Mouse (Mus musculus) ES-E14 (cell line): ENCODE results near the gene Tmem117. TPM values are rescaled to one million over a fixed set of nuclear protein-coding genes. Genes with fewer than 3 reads are reported as not detected.

ENCODE experiments used
- DNase-seq: peaks from one replicate; pipeline ENCODE4 v3.0.0-alpha.2; 2013; ENCODE audit warnings: low read depth, low spot score
- H3K27ac ChIP-seq: 2 replicates; pipeline ENCODE4 v1.5.1; 2012; ENCODE audit warnings: low read depth, mild to moderate bottlenecking, low read length, moderate library complexity, mixed read lengths; ENCODE audit not compliant: poor library complexity, insufficient read depth, severe bottlenecking
- H3K36me3 ChIP-seq: 2 replicates; pipeline ENCODE4 v1.6.1; 2012; ENCODE audit warnings: mild to moderate bottlenecking, low read length, moderate library complexity, mixed read lengths; ENCODE audit not compliant: control insufficient read depth, poor library complexity, insufficient read depth, severe bottlenecking
- H3K4me1 ChIP-seq, 2 experiments: fragments of 150-350 bp in 1 of 2; sonication (generic) in 1 of 2; 2 replicates each; pipeline ENCODE4 v1.6.1; 2012; ENCODE audit warnings: low read length in 2 of 2, mild to moderate bottlenecking in 1 of 2, mixed read lengths in 1 of 2; ENCODE audit not compliant: control insufficient read depth in 2 of 2, insufficient read depth in 2 of 2, poor library complexity in 1 of 2
- H3K4me3 ChIP-seq, 2 experiments: fragments of 150-350 bp in 1 of 2; sonication (generic) in 1 of 2; 2 replicates each; pipeline ENCODE4 v1.5.1; 2012; ENCODE audit warnings: low read length in 2 of 2, low read depth in 1 of 2, mild to moderate bottlenecking in 1 of 2, mixed read lengths in 1 of 2; ENCODE audit not compliant: insufficient read depth in 1 of 2, poor library complexity in 1 of 2, severe bottlenecking in 1 of 2
- H3K9ac ChIP-seq: 2 replicates; pipeline ENCODE4 v1.6.1; 2012; ENCODE audit warnings: low read depth, mild to moderate bottlenecking, low read length, mixed read lengths; ENCODE audit not compliant: poor library complexity, insufficient read depth, severe bottlenecking
- H3K9me3 ChIP-seq: fragments of 150-350 bp; sonication (generic); 2 replicates; pipeline ENCODE4 v1.6.1; 2012; ENCODE audit warnings: low read depth, mild to moderate bottlenecking, low read length; ENCODE audit not compliant: control insufficient read depth, insufficient read depth
- CHD2 ChIP-seq: IDR thresholded peaks from 2 replicates; pipeline ENCODE4 v1.6.1; 2014; ENCODE audit warnings: mild to moderate bottlenecking, low read depth, low read length, inconsistent platforms
- HCFC1 ChIP-seq: IDR thresholded peaks from 2 replicates; pipeline ENCODE4 v1.6.1; 2012; ENCODE audit warnings: low read length, inconsistent platforms, borderline replicate concordance; ENCODE audit not compliant: insufficient read depth
- MAFK ChIP-seq: IDR thresholded peaks from 2 replicates; pipeline ENCODE4 v1.6.1; 2014; ENCODE audit warnings: mild to moderate bottlenecking, low read depth, low read length, inconsistent platforms; ENCODE audit not compliant: insufficient read depth
- ZC3H11A ChIP-seq: IDR thresholded peaks from 2 replicates; pipeline ENCODE4 v1.6.1; 2012; ENCODE audit warnings: low read depth, mild to moderate bottlenecking, inconsistent platforms, low read length, borderline replicate concordance
- ZNF384 ChIP-seq: IDR thresholded peaks from 2 replicates; pipeline ENCODE4 v1.6.1; 2012; ENCODE audit warnings: low read depth, low read length, inconsistent platforms
- in situ Hi-C, 2 experiments: fragments of 600-800 bp; cut with MboI; formaldehyde crosslinking; loops; one replicate each; pipeline ENCODE4 v1.15.1; 2025; ENCODE audit warnings: low sequenced_read_pairs in 2 of 2, inconsistent platforms in 1 of 2; ENCODE audit not compliant: unreplicated experiment in 2 of 2
- total RNA-seq: library from RNA; depleted of rRNA; stranded (reverse); fragments of 300-350 nt; gene quantifications from 2 replicates; pipeline ENCODE4 v1.2.3, GENCODE M21; 2012

Tmem117 gene
- total RNA-seq, 1 experiment, result 0.71 TPM

DNA sequence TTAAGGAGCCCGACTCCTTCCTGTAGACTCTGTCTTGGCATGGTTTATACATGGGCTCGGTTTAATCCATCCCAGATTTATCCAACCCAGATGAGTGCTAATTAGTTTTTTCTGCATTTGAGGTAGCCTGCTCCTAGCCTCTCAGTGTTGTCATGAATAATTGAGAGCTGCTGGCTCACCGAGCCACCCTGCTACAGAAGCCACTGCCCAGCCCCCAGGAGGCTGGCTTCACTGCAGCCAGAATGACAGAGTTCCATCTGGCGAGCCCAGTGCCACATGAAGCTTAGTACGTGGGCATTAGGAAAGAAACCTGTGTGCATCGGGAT is 30.0 kb downstream of the Tmem117 start:
- TF ChIP-seq HCFC1, result no peak
- TF ChIP-seq ZC3H11A, result no peak
- TF ChIP-seq MAFK, result no peak
- no peak for TF ChIP-seq CHD2
- TF ChIP-seq ZNF384, result no peak
- Histone ChIP-seq H3K4me3 (no peak overlapping the region), H3K4me1 (0 out of 4 replicates have a peak, but pooled peaks cover 0 to 1% of the 10 kb centered on the region in 2 experiments), H3K27ac (no peak overlapping the region), H3K9me3 (no peaks in the 10 kb centered on the region), H3K9ac (no peak overlapping the region), H3K36me3 (no peaks in the 10 kb centered on the region)
- no peak for DNase-seq
- in situ Hi-C loops, result no loop called here

DNA sequence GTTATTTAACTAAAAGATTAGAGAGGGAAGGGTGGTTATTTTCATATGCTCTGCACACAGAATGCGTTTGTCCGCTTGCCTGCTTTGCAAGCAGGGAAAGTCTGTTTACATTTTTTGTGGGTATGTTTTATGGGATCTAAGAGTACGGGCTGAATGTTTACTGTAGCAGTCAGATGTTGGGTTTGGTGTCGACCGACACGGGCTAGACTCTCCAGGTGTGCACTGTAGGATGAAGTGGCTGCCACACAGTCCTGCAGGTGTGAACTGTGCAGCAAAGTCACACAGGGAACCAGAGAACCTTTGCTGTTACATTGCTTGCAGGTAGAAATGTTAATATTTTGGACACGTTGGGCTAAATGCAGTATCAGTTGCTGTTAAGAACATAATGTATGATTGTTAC is 31.9 kb downstream of the Tmem117 start:
- in situ Hi-C loops, result no loop called here
- Histone ChIP-seq H3K9ac (no peak overlapping the region), H3K9me3 (no peaks in the 10 kb centered on the region), H3K4me1 (0 out of 4 replicates have a peak, but pooled peaks cover 0 to 1% of the 10 kb centered on the region in 2 experiments), H3K27ac (no peak overlapping the region), H3K36me3 (no peaks in the 10 kb centered on the region), H3K4me3 (no peak overlapping the region)
- no peak for TF ChIP-seq ZC3H11A
- no peak for DNase-seq

DNA sequence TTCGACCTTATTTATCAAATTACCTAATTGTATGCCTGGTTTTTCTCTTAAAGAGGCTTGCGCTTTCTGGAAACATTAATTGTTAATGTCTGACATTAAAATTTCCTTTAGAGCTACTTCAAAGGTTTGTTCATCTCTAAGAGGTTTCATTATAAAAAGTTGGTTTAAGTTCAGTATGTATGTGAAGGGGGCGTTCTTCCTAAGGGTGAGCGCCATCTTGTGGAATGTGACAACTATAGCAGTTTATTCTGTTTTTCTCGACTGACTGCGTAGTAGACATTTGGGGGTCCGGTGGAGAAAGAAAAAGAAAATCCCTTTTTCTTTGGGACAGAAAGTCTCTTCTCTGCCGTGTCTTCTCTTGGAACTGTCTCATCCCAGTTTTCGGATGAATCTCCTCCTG is 32.4 kb downstream of the Tmem117 start:
- Histone ChIP-seq H3K9ac (no peak overlapping the region), H3K4me1 (0 out of 4 replicates have a peak, but pooled peaks cover 0 to 1% of the 10 kb centered on the region in 2 experiments), H3K9me3 (no peaks in the 10 kb centered on the region), H3K36me3 (no peaks in the 10 kb centered on the region), H3K4me3 (no peak overlapping the region), H3K27ac (no peak overlapping the region)
- TF ChIP-seq MAFK, result no peak
- TF ChIP-seq ZC3H11A, result peak; percentile 72
- in situ Hi-C loops, result no loop called here
- peak; percentile 40 for DNase-seq

DNA sequence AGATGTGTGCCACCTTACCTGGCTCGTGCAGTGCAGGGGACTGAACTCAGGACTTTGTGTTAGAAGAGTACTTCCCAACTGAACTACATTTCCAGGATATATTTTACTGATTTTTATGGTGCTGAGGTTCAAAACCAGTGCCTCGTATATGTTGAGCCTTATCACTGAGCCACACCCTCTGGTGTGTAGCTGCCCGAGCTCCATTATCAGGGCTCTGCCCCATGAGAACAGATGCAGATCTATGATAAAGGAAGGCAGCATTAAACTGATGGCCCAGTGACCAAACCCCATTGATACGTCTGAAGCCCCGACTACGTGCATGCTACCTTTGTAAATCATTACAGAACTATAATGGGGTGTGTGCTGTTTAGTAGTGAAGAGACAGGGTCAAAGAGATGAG is 35.6 kb downstream of the Tmem117 start:
- H3K9ac ChIP-seq, result no peak overlapping the region
- no peak overlapping the region for H3K27ac ChIP-seq
- TF ChIP-seq MAFK (no peak), CHD2 (no peak)
- no peak overlapping the region for H3K4me3 ChIP-seq
- H3K4me1 ChIP-seq, result 0 out of 4 replicates have a peak, but pooled peaks cover 0 to 1% of the 10 kb centered on the region in 2 experiments
- no peaks in the 10 kb centered on the region for H3K9me3 ChIP-seq
- no peak for DNase-seq
- no peaks in the 10 kb centered on the region for H3K36me3 ChIP-seq
- in situ Hi-C loops, result no loop called here

DNA sequence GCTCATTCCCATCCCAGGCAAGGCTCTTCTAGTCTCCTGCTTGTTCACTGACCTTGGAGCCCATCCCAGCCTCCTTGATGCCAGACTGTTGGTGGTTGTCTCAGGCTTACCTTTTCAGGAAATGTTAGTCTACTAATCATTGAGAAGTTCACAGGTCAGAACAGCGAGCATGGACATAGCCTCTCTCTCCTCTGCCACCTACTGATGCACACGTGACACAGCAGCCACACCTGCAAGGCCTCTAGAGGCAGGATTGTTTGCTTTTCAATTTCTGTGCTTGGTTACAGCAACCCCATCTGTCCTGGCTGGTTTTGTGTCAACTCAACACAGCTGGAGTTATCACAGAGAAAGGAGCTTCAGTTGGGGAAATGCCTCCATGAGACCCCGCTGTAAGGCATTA is 52.1 kb downstream of the Tmem117 start:
- no peak for DNase-seq
- no peak overlapping the region for H3K27ac ChIP-seq
- no peaks in the 10 kb centered on the region for H3K9me3 ChIP-seq
- TF ChIP-seq ZNF384 (no peak), HCFC1 (no peak), MAFK (no peak), CHD2 (no peak), ZC3H11A (no peak)
- H3K4me3 ChIP-seq, result no peak overlapping the region
- in situ Hi-C loops, result no loop called here
- no peak overlapping the region for H3K9ac ChIP-seq
- no peaks in the 10 kb centered on the region for H3K4me1 ChIP-seq
- H3K36me3 ChIP-seq, result no peaks in the 10 kb centered on the region
